Mouse (Mus musculus): Measurements from ENCODE around the gene Zbtb8a.

GRCm38 (mm10) chr4:129324756-129325155, 53.2 kb downstream of the Zbtb8a start:
- no peak for TF ChIP-seq CTCF (IDR thresholded peaks at IDR 0.05; ENCODE audit: extremely low read depth, insufficient read depth, low read length)
- no peak for TF ChIP-seq POLR2A (IDR thresholded peaks at IDR 0.05; ENCODE audit: extremely low read depth, insufficient read depth, low read length)
